Mouse (Mus musculus): ENCODE results near the gene H2al1b. TPM values are rescaled to one million over a fixed set of nuclear protein-coding genes. Genes with fewer than 3 reads are reported as not detected.
"Not testable (repeated sequence)": the region's sequence is repeated elsewhere in the genome, so short reads cannot be mapped to it uniquely, and the experiment has no call there.

H2al1b gene
- polyA plus RNA-seq, 1 experiment: not detected

GRCm38 (mm10) chrX:11288306-11288882 lies 13.8 kb upstream of the H2al1b start:
- no peak overlapping the region for H3K27ac ChIP-seq (ENCODE audit: insufficient read depth, low read depth, low read length)
- TF ChIP-seq CTCF (IDR thresholded peaks at IDR 0.05; ENCODE audit: low read depth, low read length): no peak
- no peak for TF ChIP-seq POLR2A (IDR thresholded peaks at IDR 0.05; ENCODE audit: borderline replicate concordance, low read depth, low read length)
- no peaks in the 10 kb centered on the region for H3K4me1 ChIP-seq (ENCODE audit: control insufficient read depth, insufficient read depth, low read length)
- H3K4me3 ChIP-seq (ENCODE audit: insufficient read depth, low read length): no peak overlapping the region

- Histone ChIP-seq H3K4me3 (ENCODE audit: insufficient read depth, low read length) (no peak overlapping the region), H3K4me1 (ENCODE audit: control insufficient read depth, insufficient read depth, low read length) (no peaks in the 10 kb centered on the region), H3K27ac (ENCODE audit: insufficient read depth, low read depth, low read length) (no peak overlapping the region)
- TF ChIP-seq POLR2A (IDR thresholded peaks at IDR 0.05; ENCODE audit: borderline replicate concordance, low read depth, low read length) (no peak), CTCF (IDR thresholded peaks at IDR 0.05; ENCODE audit: low read depth, low read length) (no peak)
Observed at GRCm38 (mm10) chrX:11289244-11289643, 13.0 kb upstream of the H2al1b start.

GRCm38 (mm10) chrX:11298957-11299356 lies 3.3 kb upstream of the H2al1b start, which contains the start of gene H2al1a:
Gene H2al1a, plus strand, starts transcription at chrX:11299257.
- not testable (repeated sequence) for H3K4me1 ChIP-seq (ENCODE audit: control insufficient read depth, insufficient read depth, low read length); H3K27ac ChIP-seq (ENCODE audit: insufficient read depth, low read depth, low read length); H3K4me3 ChIP-seq (ENCODE audit: insufficient read depth, low read length)

GRCm38 (mm10) chrX:11305355-11305754 lies 3.1 kb downstream of the H2al1b start, which contains the start of gene H2al1c:
Gene H2al1c, plus strand, starts transcription at chrX:11305655.
- not testable (repeated sequence) for H3K4me3 ChIP-seq (ENCODE audit: insufficient read depth, low read length); H3K4me1 ChIP-seq (ENCODE audit: control insufficient read depth, insufficient read depth, low read length); H3K27ac ChIP-seq (ENCODE audit: insufficient read depth, low read depth, low read length)

GRCm38 (mm10) chrX:11308524-11308923 lies 6.3 kb downstream of the H2al1b start, which contains the start of gene H2al1d:
Gene H2al1d, plus strand, starts transcription at chrX:11308824.
- H3K27ac ChIP-seq (ENCODE audit: insufficient read depth, low read depth, low read length); H3K4me3 ChIP-seq (ENCODE audit: insufficient read depth, low read length): not testable (repeated sequence)

GRCm38 (mm10) chrX:11311634-11312033 lies 9.4 kb downstream of the H2al1b start, which contains the start of gene H2al1e:
Gene H2al1e, plus strand, starts transcription at chrX:11311934.
- not testable (repeated sequence) for H3K27ac ChIP-seq (ENCODE audit: insufficient read depth, low read depth, low read length); H3K4me3 ChIP-seq (ENCODE audit: insufficient read depth, low read length); H3K4me1 ChIP-seq (ENCODE audit: control insufficient read depth, insufficient read depth, low read length)

More at GRCm38 (mm10) chrX:11308524-11308923, 6.3 kb downstream of the H2al1b start, which contains the start of gene H2al1d:
- H3K4me1 ChIP-seq (ENCODE audit: control insufficient read depth, insufficient read depth, low read length): not testable (repeated sequence)

- H3K4me3 ChIP-seq (ENCODE audit: insufficient read depth, low read length); H3K4me1 ChIP-seq (ENCODE audit: control insufficient read depth, insufficient read depth, low read length); H3K27ac ChIP-seq (ENCODE audit: insufficient read depth, low read depth, low read length): not testable (repeated sequence)
Observed at GRCm38 (mm10) chrX:11314858-11315257, 12.6 kb downstream of the H2al1b start, which contains the start of gene H2al1f. Gene H2al1f, plus strand, starts transcription at chrX:11315158.

- H3K4me3 ChIP-seq (ENCODE audit: insufficient read depth, low read length); H3K27ac ChIP-seq (ENCODE audit: insufficient read depth, low read depth, low read length); H3K4me1 ChIP-seq (ENCODE audit: control insufficient read depth, insufficient read depth, low read length): not testable (repeated sequence)
Observed at GRCm38 (mm10) chrX:11317956-11318355, 15.7 kb downstream of the H2al1b start, which contains the start of gene H2al1g. Gene H2al1g, plus strand, starts transcription at chrX:11318256.

GRCm38 (mm10) chrX:11321192-11321591 lies 19.0 kb downstream of the H2al1b start, which contains the start of gene H2al1h:
Gene H2al1h, plus strand, starts transcription at chrX:11321492.
- not testable (repeated sequence) for H3K4me1 ChIP-seq (ENCODE audit: control insufficient read depth, insufficient read depth, low read length); H3K4me3 ChIP-seq (ENCODE audit: insufficient read depth, low read length); H3K27ac ChIP-seq (ENCODE audit: insufficient read depth, low read depth, low read length)

- H3K4me1 ChIP-seq (ENCODE audit: control insufficient read depth, insufficient read depth, low read length); H3K27ac ChIP-seq (ENCODE audit: insufficient read depth, low read depth, low read length); H3K4me3 ChIP-seq (ENCODE audit: insufficient read depth, low read length): not testable (repeated sequence)
Observed at GRCm38 (mm10) chrX:11324359-11324758, 22.1 kb downstream of the H2al1b start, which contains the start of gene H2al1i. Gene H2al1i, plus strand, starts transcription at chrX:11324659.

- not testable (repeated sequence) for H3K4me1 ChIP-seq (ENCODE audit: control insufficient read depth, insufficient read depth, low read length); H3K4me3 ChIP-seq (ENCODE audit: insufficient read depth, low read length); H3K27ac ChIP-seq (ENCODE audit: insufficient read depth, low read depth, low read length)
Observed at GRCm38 (mm10) chrX:11327522-11327921, 25.3 kb downstream of the H2al1b start, which contains the start of gene H2al1j. Gene H2al1j, plus strand, starts transcription at chrX:11327822.

GRCm38 (mm10) chrX:11345762-11346161 lies 43.5 kb downstream of the H2al1b start:
- Histone ChIP-seq H3K4me3 (ENCODE audit: insufficient read depth, low read length) (no peak overlapping the region), H3K27ac (ENCODE audit: insufficient read depth, low read depth, low read length) (no peak overlapping the region), H3K4me1 (ENCODE audit: control insufficient read depth, insufficient read depth, low read length) (no peaks in the 10 kb centered on the region)
- no peak for TF ChIP-seq POLR2A (IDR thresholded peaks at IDR 0.05; ENCODE audit: borderline replicate concordance, low read depth, low read length)
